Comparison of ENCODE assay signal across 18 mouse cellular contexts in genomic region chr14:12337421-12337997, GRCm38 (mm10). TPM values are rescaled to one million over a fixed set of nuclear protein-coding genes. Genes with fewer than 3 reads are reported as not detected.
DNase-seq lines count a peak whose midpoint lies in the region; ATAC-seq and TF ChIP-seq lines count a peak whose summit lies in the region.
"Had no signal": no experiment of that assay in that cellular context is flagged by ENCODE, and none has a peak within 500 bp of the region (broad histone marks: within the 10 kb centered on the region; RNA-seq: fewer than 3 reads in every experiment).

No protein-coding gene starts in this region.

- no peak for TF ChIP-seq POLR2A in brain, embryonic 14.5 days (IDR thresholded peaks at IDR 0.05; ENCODE audit: borderline replicate concordance, extremely low read depth, insufficient read depth, insufficient read length, poor library complexity, severe bottlenecking)
- TF ChIP-seq POLR2A in thymus, adult 2 months (IDR thresholded peaks at IDR 0.05; ENCODE audit: control insufficient read depth, extremely low read depth, insufficient read depth, low read length, poor library complexity) = no peak

- no peak for ATAC-seq in midbrain, embryonic 15.5 days (replicated peaks)
- ATAC-seq in forebrain, embryonic 13.5 days = peak; percentile 68

- no peaks in the 10 kb centered on the region for H3K9me3 ChIP-seq in midbrain, embryonic 10.5 days (replicated peaks)
- no peaks in the 10 kb centered on the region for H3K9me3 ChIP-seq in midbrain, embryonic 15.5 days
- H3K9me3 ChIP-seq in forebrain, embryonic 13.5 days (replicated peaks) = no peaks in the 10 kb centered on the region
- H3K9me3 ChIP-seq: limb, embryonic 15.5 days had no signal

- H3K4me3 ChIP-seq in midbrain, embryonic 10.5 days = no peak overlapping the region
- H3K4me3 ChIP-seq in midbrain, embryonic 15.5 days = no peak overlapping the region
- no peak overlapping the region for H3K4me3 ChIP-seq in forebrain, embryonic 13.5 days
- H3K4me3 ChIP-seq in thymus, adult 2 months (ENCODE audit: control insufficient read depth, insufficient read depth, low read length) = no peak overlapping the region
- H3K4me3 ChIP-seq: limb, embryonic 15.5 days had no signal

- no peak overlapping the region for H3K9ac ChIP-seq in midbrain, embryonic 15.5 days
- H3K9ac ChIP-seq in forebrain, embryonic 13.5 days = no peak overlapping the region
- H3K9ac ChIP-seq: limb, embryonic 15.5 days had no signal

- H3K36me3 ChIP-seq in midbrain, embryonic 10.5 days = no peaks in the 10 kb centered on the region
- H3K36me3 ChIP-seq in midbrain, embryonic 15.5 days (replicated peaks) = no peaks in the 10 kb centered on the region
- 0 out of 2 replicates have a peak, but pooled peaks cover 5% of the 10 kb centered on the region for H3K36me3 ChIP-seq in forebrain, embryonic 13.5 days (ENCODE audit: poor library complexity, severe bottlenecking)
- H3K36me3 ChIP-seq in thymus, adult 2 months (ENCODE audit: control insufficient read depth, insufficient read depth, low read length) = no peaks in the 10 kb centered on the region
- H3K36me3 ChIP-seq: limb, embryonic 15.5 days had no signal

- TF ChIP-seq CTCF in brain, embryonic 14.5 days (IDR thresholded peaks at IDR 0.05; ENCODE audit: borderline replicate concordance, extremely low read depth, insufficient read depth, insufficient read length) = no peak
- no peak for TF ChIP-seq CTCF in thymus, adult 2 months (IDR thresholded peaks at IDR 0.05; ENCODE audit: borderline replicate concordance, control insufficient read depth, extremely low read depth, insufficient read depth, low read length, poor library complexity)

- peak; percentile 69 for DNase-seq in heart, adult 11 months
- DNase-seq in heart, postnatal 25 days (ENCODE audit: low spot score) = no peak
- peak; percentile 16 for DNase-seq in midbrain, embryonic 10.5 days (ENCODE audit: low spot score)
- DNase-seq in brain, embryonic 14.5 days (ENCODE audit: low read depth) = peak; percentile 97
- DNase-seq in thymus, adult 2 months = no peak
- no peak for DNase-seq in gastrocnemius, postnatal 25 days
- DNase-seq: cerebellum, adult 11 months; cerebellum, postnatal 25 days; heart, adult 18-20 months; kidney, adult 8-10 months; kidney, postnatal 36 days; lung, adult 18-20 months; lung, postnatal 4 days had no signal

- H3K27me3 ChIP-seq in midbrain, embryonic 10.5 days (ENCODE audit: low read depth, poor library complexity, severe bottlenecking) = peaks cover 100% of the 10 kb centered on the region
- peaks cover 78% of the 10 kb centered on the region for H3K27me3 ChIP-seq in midbrain, embryonic 15.5 days (replicated peaks)
- H3K27me3 ChIP-seq in forebrain, embryonic 13.5 days = peaks cover 81% of the 10 kb centered on the region
- peaks cover 4% of the 10 kb centered on the region; the same call in 1 of the 2 replicates for H3K27me3 ChIP-seq in thymus, adult 2 months (ENCODE audit: control insufficient read depth, insufficient read depth, low read length)

- peaks cover 21% of the 10 kb centered on the region for H3K4me1 ChIP-seq in midbrain, embryonic 10.5 days
- H3K4me1 ChIP-seq in midbrain, embryonic 15.5 days = peaks cover 8% of the 10 kb centered on the region; the same call in 1 of the 2 replicates
- peaks cover 57% of the 10 kb centered on the region for H3K4me1 ChIP-seq in forebrain, embryonic 13.5 days
- no peaks in the 10 kb centered on the region for H3K4me1 ChIP-seq in thymus, adult 2 months (replicated peaks; ENCODE audit: control insufficient read depth, insufficient read depth, low read length)

- H3K27ac ChIP-seq in midbrain, embryonic 10.5 days (replicated peaks) = no peak overlapping the region
- H3K27ac ChIP-seq in midbrain, embryonic 15.5 days = no peak overlapping the region
- H3K27ac ChIP-seq in forebrain, embryonic 13.5 days = peak overlapping the region; percentile 97
- H3K27ac ChIP-seq in thymus, adult 2 months (ENCODE audit: control insufficient read depth, insufficient read depth, low read length) = no peak overlapping the region
- H3K27ac ChIP-seq: limb, embryonic 15.5 days had no signal

- no peak overlapping the region for H3K4me2 ChIP-seq in midbrain, embryonic 15.5 days
- peak overlapping the region; percentile 60; the same call in 1 of the 2 replicates for H3K4me2 ChIP-seq in forebrain, embryonic 13.5 days
- H3K4me2 ChIP-seq: limb, embryonic 15.5 days had no signal

- WGBS in midbrain, embryonic 10.5 days = 1% methylated on average over 8 of the region's 8 CpGs
- 4% methylated on average over 8 of the region's 8 CpGs for WGBS in midbrain, embryonic 15.5 days
- WGBS in forebrain, embryonic 13.5 days = under 1% methylated on average over 8 of the region's 8 CpGs
- 25% methylated on average over 8 of the region's 8 CpGs for WGBS in thymus, adult 2 months

- intact Hi-C loops in heart, postnatal 25 days (cut with DNase I) = no loop called here

RNA-seq across cellular contexts. Expression of gene Fezf2, which starts 10.5 kb away (rescaled TPM):
- total RNA-seq in heart, postnatal 25 days (2021) = not detected
- 5.0 and 9.8 TPM in 2 replicates for polyA plus RNA-seq in midbrain, embryonic 10.5 days (2016; fragmentation: Nextera tagmentation; extraction: Ambion mirVana)
- polyA plus RNA-seq in midbrain, embryonic 15.5 days (2015; fragmentation: Nextera tagmentation; extraction: Ambion mirVana) = 4.1 and 4.2 TPM in 2 replicates
- polyA plus RNA-seq in brain, embryonic 14.5 days (2012; rRNA removed) = 16.5 and 79.1 TPM in 2 replicates
- polyA plus RNA-seq in forebrain, embryonic 13.5 days (2015; fragmentation: Nextera tagmentation; extraction: Ambion mirVana) = 56.3 and 65.2 TPM in 2 replicates
- 21.6 and 23.6 TPM in 2 replicates for polyA plus RNA-seq in thymus, adult 2 months (2012; rRNA removed)
- total RNA-seq in gastrocnemius, postnatal 25 days (2021) = not detected
- total RNA-seq: heart, adult 18-20 months had no signal
- polyA plus RNA-seq: C2C12; limb, embryonic 15.5 days; stomach, embryonic 14.5 days had no signal

RNA-seq across cellular contexts. Expression of gene 3830406C13Rik, which starts 53.5 kb away (rescaled TPM):
- total RNA-seq in heart, postnatal 25 days (2021) = 10 to 100 TPM; 19.7 to 24.1 TPM
- polyA plus RNA-seq in midbrain, embryonic 10.5 days (2016; fragmentation: Nextera tagmentation; extraction: Ambion mirVana) = 25.1 and 25.5 TPM in 2 replicates
- polyA plus RNA-seq in midbrain, embryonic 15.5 days (2015; fragmentation: Nextera tagmentation; extraction: Ambion mirVana) = 34.8 and 37.5 TPM in 2 replicates
- 17.2 and 20.8 TPM in 2 replicates for polyA plus RNA-seq in brain, embryonic 14.5 days (2012; rRNA removed)
- polyA plus RNA-seq in forebrain, embryonic 13.5 days (2015; fragmentation: Nextera tagmentation; extraction: Ambion mirVana) = 36.9 and 41.9 TPM in 2 replicates
- 4.4 and 5.5 TPM in 2 replicates for polyA plus RNA-seq in thymus, adult 2 months (2012; rRNA removed)
- 10 to 100 TPM; 12.2 to 14.5 TPM for total RNA-seq in gastrocnemius, postnatal 25 days (2021)

RNA-seq across cellular contexts. Expression of gene Gm49355, which starts 53.7 kb away (rescaled TPM):
- total RNA-seq in heart, postnatal 25 days (2021) = under 1 TPM in 1 of 2 experiments, not detected in 1; 0.13 TPM
- 0.06 and 0.09 TPM in 2 replicates for polyA plus RNA-seq in midbrain, embryonic 10.5 days (2016; fragmentation: Nextera tagmentation; extraction: Ambion mirVana)
- 0.14 TPM in 1 of 2 replicates, not detected in the other for polyA plus RNA-seq in midbrain, embryonic 15.5 days (2015; fragmentation: Nextera tagmentation; extraction: Ambion mirVana)
- polyA plus RNA-seq in brain, embryonic 14.5 days (2012; rRNA removed) = 0.19 and 0.44 TPM in 2 replicates
- 0.18 and 0.22 TPM in 2 replicates for polyA plus RNA-seq in forebrain, embryonic 13.5 days (2015; fragmentation: Nextera tagmentation; extraction: Ambion mirVana)
- polyA plus RNA-seq in thymus, adult 2 months (2012; rRNA removed) = 0.03 TPM in 1 of 2 replicates, not detected in the other
- under 1 TPM in 1 of 2 experiments, not detected in 1; 0.10 TPM for total RNA-seq in gastrocnemius, postnatal 25 days (2021)
- polyA plus RNA-seq: C2C12 had no signal

Comparison
In these comparisons a context has a peak if more than half of its experiments do, and no peak if none do; other contexts are left out.
1. DNase-seq: peak in heart, adult 11 months (single experiment), midbrain, embryonic 10.5 days (single experiment) and brain, embryonic 14.5 days (single experiment); none in heart, postnatal 25 days (single experiment), thymus, adult 2 months (single experiment) and gastrocnemius, postnatal 25 days (single experiment).